Mouse (Mus musculus) lung, embryonic 16.5 days (tissue): ENCODE results near the gene Notch3. TPM values are rescaled to one million over a fixed set of nuclear protein-coding genes. Genes with fewer than 3 reads are reported as not detected.
"Not testable (repeated sequence)": the region's sequence is repeated elsewhere in the genome, so short reads cannot be mapped to it uniquely, and the experiment has no call there.

ENCODE experiments used
- ATAC-seq: fragments of 200-750 bp; cut with Nextera tagmentation; 2 replicates; pipeline ENCODE4 v1.8.0; 2017; ENCODE audit warnings: low read depth, mild to moderate bottlenecking, moderate library complexity
- H3K27ac ChIP-seq: fragments of 300-500 bp; sonication (generic); 2 replicates; pipeline ENCODE4 v1.5.1; 2014; ENCODE audit warnings: mild to moderate bottlenecking, control low read depth, low read length
- H3K27me3 ChIP-seq: fragments of 300-500 bp; sonication (generic); 2 replicates; pipeline ENCODE4 v1.6.1; 2014; ENCODE audit warnings: low read depth, low read length, mixed read lengths; ENCODE audit not compliant: control insufficient read depth, insufficient read depth
- H3K36me3 ChIP-seq: fragments of 300-500 bp; sonication (generic); 2 replicates; pipeline ENCODE4 v1.6.1; 2014; ENCODE audit warnings: low read length; ENCODE audit not compliant: control insufficient read depth, insufficient read depth
- H3K4me1 ChIP-seq: fragments of 300-500 bp; sonication (generic); replicated peaks from 2 replicates; pipeline ENCODE4 v1.6.1; 2014; ENCODE audit warnings: low read length, mixed read lengths; ENCODE audit not compliant: control insufficient read depth, insufficient read depth
- H3K4me2 ChIP-seq: fragments of 300-500 bp; sonication (generic); 2 replicates; pipeline ENCODE4 v1.6.1; 2014; ENCODE audit warnings: low read depth, low read length, control low read depth
- H3K4me3 ChIP-seq: fragments of 300-500 bp; sonication (generic); 2 replicates; pipeline ENCODE4 v1.5.1; 2014; ENCODE audit warnings: mild to moderate bottlenecking, low read length, control low read depth
- H3K9ac ChIP-seq: fragments of 300-500 bp; sonication (generic); 2 replicates; pipeline ENCODE4 v1.6.1; 2014; ENCODE audit warnings: low read length, control low read depth
- H3K9me3 ChIP-seq: fragments of 300-500 bp; sonication (generic); 2 replicates; pipeline ENCODE4 v1.6.1; 2016; ENCODE audit warnings: low read length; ENCODE audit not compliant: control insufficient read depth
- WGBS: fragments of 180-500 bp; shearing (Covaris S2); extraction: QIAGEN DNeasy Blood & Tissue Kit; methylation state at CpG from one replicate; pipeline ENCODE4 v1.1.7; 2014; 5-methylcytosine and 5-hydroxymethylcytosine counted together
- polyA plus RNA-seq: library from polyadenylated mRNA; unstranded; fragments of >200 nt; fragmentation: Nextera tagmentation; extraction: Ambion mirVana; gene quantifications from 2 replicates; pipeline ENCODE4 v1.2.1, GENCODE M21; 2015

Gene Notch3
- polyA plus RNA-seq, 1 experiment from 2014 or later: 17.3 TPM

GRCm38 (mm10) chr17:32109201-32109940, 57.3 kb downstream of the Notch3 start:
- Histone ChIP-seq H3K36me3 (no peaks in the 10 kb centered on the region), H3K4me1 (peaks cover 11% of the 10 kb centered on the region), H3K27me3 (peaks cover 5% of the 10 kb centered on the region), H3K4me3 (no peak overlapping the region), H3K4me2 (no peak overlapping the region), H3K9ac (no peak overlapping the region), H3K9me3 (no peaks in the 10 kb centered on the region), H3K27ac (no peak overlapping the region)
- no peak for ATAC-seq
- WGBS: 65% methylated on average over 6 of the region's 6 CpGs

- not testable (repeated sequence) for H3K4me2 ChIP-seq, H3K4me3 ChIP-seq, H3K9ac ChIP-seq, H3K27ac ChIP-seq, H3K4me1 ChIP-seq, H3K27me3 ChIP-seq, ATAC-seq, H3K36me3 ChIP-seq, H3K9me3 ChIP-seq
- WGBS: 57% methylated on average over 5 of the region's 5 CpGs
Measured at GRCm38 (mm10) chr17:32108320-32109011, 58.2 kb downstream of the Notch3 start.

GRCm38 (mm10) chr17:32107877-32108276, 58.8 kb downstream of the Notch3 start:
- Histone ChIP-seq H3K27ac (no peak overlapping the region), H3K4me1 (no peaks in the 10 kb centered on the region; the same call in 1 of the 2 replicates), H3K4me2 (no peak overlapping the region), H3K9ac (no peak overlapping the region), H3K36me3 (no peaks in the 10 kb centered on the region), H3K4me3 (no peak overlapping the region), H3K9me3 (no peaks in the 10 kb centered on the region), H3K27me3 (no peaks in the 10 kb centered on the region; the same call in 1 of the 2 replicates)
- WGBS: 58% methylated on average over 5 of the region's 5 CpGs
- no peak for ATAC-seq

DNA sequence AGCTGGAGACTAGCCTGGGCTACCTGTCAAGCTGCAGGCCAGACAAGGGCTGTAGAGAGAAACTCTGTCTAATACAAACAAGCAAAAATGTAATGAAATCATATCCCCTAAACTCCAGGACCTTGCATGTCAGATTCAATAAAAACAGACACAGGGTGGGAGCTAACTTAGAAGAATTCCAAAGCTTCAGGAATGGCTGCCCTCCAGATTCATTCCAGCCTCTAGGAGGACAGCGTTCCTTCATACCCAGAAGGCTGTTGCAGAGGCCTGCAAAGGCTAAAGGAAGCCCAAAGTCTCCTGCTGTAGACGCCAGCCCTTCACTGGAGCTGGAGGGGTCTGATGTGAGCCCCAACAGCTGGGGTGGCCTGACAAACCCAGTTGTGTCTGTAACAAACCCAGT, 60.3 kb downstream of the Notch3 start:
- no peak overlapping the region for H3K4me3 ChIP-seq
- WGBS: 64% methylated on average over 2 of the region's 2 CpGs
- H3K27me3 ChIP-seq: no peaks in the 10 kb centered on the region; the same call in 1 of the 2 replicates
- no peak overlapping the region for H3K27ac ChIP-seq
- no peaks in the 10 kb centered on the region; the same call in 1 of the 2 replicates for H3K4me1 ChIP-seq
- no peak overlapping the region for H3K9ac ChIP-seq
- no peaks in the 10 kb centered on the region for H3K36me3 ChIP-seq
- no peak for ATAC-seq
- H3K4me2 ChIP-seq: no peak overlapping the region
- no peaks in the 10 kb centered on the region for H3K9me3 ChIP-seq

- Histone ChIP-seq H3K4me1 (peaks cover 9% of the 10 kb centered on the region; the same call in 1 of the 2 replicates), H3K4me2 (no peak overlapping the region), H3K27ac (no peak overlapping the region), H3K4me3 (no peak overlapping the region), H3K9ac (no peak overlapping the region), H3K36me3 (no peaks in the 10 kb centered on the region), H3K27me3 (no peaks in the 10 kb centered on the region; the same call in none of the 2 replicates), H3K9me3 (no peaks in the 10 kb centered on the region)
- WGBS: 17% methylated on average over 4 of the region's 4 CpGs
- no peak for ATAC-seq
Measured at GRCm38 (mm10) chr17:32103054-32103453, 63.6 kb downstream of the Notch3 start.

GRCm38 (mm10) chr17:32099943-32100586, 66.6 kb downstream of the Notch3 start:
- Histone ChIP-seq H3K27ac (no peak overlapping the region), H3K36me3 (no peaks in the 10 kb centered on the region), H3K4me1 (peaks cover 9% of the 10 kb centered on the region; the same call in 1 of the 2 replicates), H3K9me3 (no peaks in the 10 kb centered on the region), H3K4me3 (peak overlapping the region; percentile 52), H3K4me2 (peak overlapping the region; percentile 93), H3K9ac (peak overlapping the region; percentile 59), H3K27me3 (no peaks in the 10 kb centered on the region; the same call in none of the 2 replicates)
- ATAC-seq: peak; percentile 80
- WGBS: under 1% methylated on average over 44 of the region's 44 CpGs

GRCm38 (mm10) chr17:32099574-32099942, 67.1 kb downstream of the Notch3 start:
- Histone ChIP-seq H3K9me3 (no peaks in the 10 kb centered on the region), H3K4me1 (peaks cover 9% of the 10 kb centered on the region; the same call in 1 of the 2 replicates), H3K36me3 (no peaks in the 10 kb centered on the region), H3K4me2 (peak overlapping the region; percentile 93), H3K27me3 (no peaks in the 10 kb centered on the region; the same call in 1 of the 2 replicates), H3K27ac (no peak overlapping the region), H3K4me3 (peak overlapping the region; percentile 52), H3K9ac (no peak overlapping the region)
- ATAC-seq: 0 out of 2 replicates have a peak, but pooled peaks have one; percentile 7
- 33% methylated on average over 8 of the region's 8 CpGs for WGBS

DNA sequence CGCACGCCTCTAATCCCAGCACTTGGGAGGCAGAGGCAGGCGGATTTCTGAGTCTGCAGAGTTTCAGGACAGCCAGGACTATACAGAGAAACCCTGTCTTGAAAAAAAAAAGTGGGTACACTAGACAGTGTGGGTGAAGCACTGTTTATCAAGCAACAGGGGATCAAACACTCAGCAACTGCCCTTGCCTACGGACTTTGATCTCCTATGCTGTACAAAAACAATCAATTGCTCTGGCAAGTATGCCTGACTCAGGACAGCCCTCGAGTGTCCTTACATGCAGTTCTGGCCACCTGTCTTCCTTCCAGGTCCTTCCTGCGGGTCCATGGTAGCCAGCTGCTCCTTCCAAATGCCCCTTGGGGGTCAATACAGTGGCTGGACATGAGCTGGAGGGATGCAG, 67.7 kb downstream of the Notch3 start:
- not testable (repeated sequence) for H3K9me3 ChIP-seq, H3K36me3 ChIP-seq, ATAC-seq, H3K27me3 ChIP-seq, H3K4me1 ChIP-seq, H3K4me3 ChIP-seq, H3K27ac ChIP-seq, H3K4me2 ChIP-seq, H3K9ac ChIP-seq
- WGBS: 77% methylated on average over 5 of the region's 6 CpGs

- H3K27ac ChIP-seq: no peak overlapping the region
- H3K4me1 ChIP-seq: peaks cover 9% of the 10 kb centered on the region; the same call in 1 of the 2 replicates
- no peak for ATAC-seq
- H3K4me2 ChIP-seq: no peak overlapping the region
- H3K27me3 ChIP-seq: no peaks in the 10 kb centered on the region; the same call in 1 of the 2 replicates
- H3K9me3 ChIP-seq: no peaks in the 10 kb centered on the region
- WGBS: 63% methylated on average over 1 of the region's 1 CpGs
- H3K4me3 ChIP-seq: no peak overlapping the region
- no peak overlapping the region for H3K9ac ChIP-seq
- H3K36me3 ChIP-seq: no peaks in the 10 kb centered on the region
Measured at GRCm38 (mm10) chr17:32097676-32098075, 69.0 kb downstream of the Notch3 start.
